Mouse (Mus musculus) ES-Bruce4 (cell line): ENCODE data around the gene Fam168a.

Experiments used
- CTCF ChIP-seq: IDR thresholded peaks from one replicate; pipeline ENCODE4 v1.8.1; 2011; ENCODE audit warnings: low read depth, low read length
- POLR2A ChIP-seq: IDR thresholded peaks from one replicate; pipeline ENCODE4 v1.8.1; 2011; ENCODE audit warnings: low read length; ENCODE audit not compliant: insufficient read depth

DNA sequence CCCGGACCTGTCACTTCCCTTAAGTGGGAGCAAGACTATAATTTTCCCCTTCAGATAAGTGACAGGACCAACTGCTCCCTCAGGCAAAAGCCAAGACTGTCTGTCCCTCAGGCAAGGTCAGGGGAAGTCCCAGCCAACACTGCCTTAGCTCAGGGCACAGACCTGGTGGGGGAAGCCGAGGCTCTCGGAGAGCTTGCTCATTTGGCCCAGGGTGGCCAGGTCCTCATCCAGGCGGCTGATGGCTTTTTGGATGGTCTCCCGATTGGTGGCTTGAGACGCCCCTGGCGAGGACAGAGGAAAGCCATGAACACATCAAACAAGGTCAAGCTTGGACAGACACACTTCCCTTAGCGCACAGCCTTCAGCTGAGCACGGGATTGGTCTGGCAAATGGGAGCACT is 175.1 kb downstream of the Fam168a start:
- no peak for TF ChIP-seq POLR2A
- no peak for TF ChIP-seq CTCF
